Mouse (Mus musculus) lung, postnatal 0 days (tissue): ENCODE measurements around the gene Sema3b. TPM values are rescaled to one million over a fixed set of nuclear protein-coding genes. Genes with fewer than 3 reads are reported as not detected.

Experiments
- ATAC-seq: fragments of 200-750 bp; cut with Nextera tagmentation; 2 replicates; pipeline ENCODE4 v1.8.0; 2017; ENCODE audit warnings: moderate library complexity
- DNase-seq: peaks from one replicate; pipeline ENCODE4 v3.0.0-alpha.2; 2016; ENCODE audit warnings: low spot score
- H3K27ac ChIP-seq: fragments of 300-500 bp; sonication (generic); 2 replicates; pipeline ENCODE4 v1.5.1; 2014; ENCODE audit warnings: antibody characterized with exemption, mild to moderate bottlenecking, low read length, mixed read lengths
- H3K27me3 ChIP-seq: fragments of 300-500 bp; sonication (generic); replicated peaks from 2 replicates; pipeline ENCODE4 v1.6.1; 2014; ENCODE audit warnings: low read length, mixed read lengths; ENCODE audit not compliant: insufficient read depth
- H3K36me3 ChIP-seq: fragments of 300-500 bp; sonication (generic); 2 replicates; pipeline ENCODE4 v1.6.1; 2014; ENCODE audit warnings: low read length, mixed read lengths; ENCODE audit not compliant: insufficient read depth
- H3K4me1 ChIP-seq: fragments of 300-500 bp; sonication (generic); 2 replicates; pipeline ENCODE4 v1.6.1; 2014; ENCODE audit warnings: antibody characterized with exemption, low read depth, low read length, mixed read lengths; ENCODE audit not compliant: insufficient read depth
- H3K4me2 ChIP-seq: fragments of 300-500 bp; sonication (generic); replicated peaks from 2 replicates; pipeline ENCODE4 v1.6.1; 2014; ENCODE audit warnings: low read depth, mild to moderate bottlenecking, low read length, moderate library complexity, mixed read lengths
- H3K4me3 ChIP-seq: fragments of 300-500 bp; sonication (generic); 2 replicates; pipeline ENCODE4 v1.5.1; 2014; ENCODE audit warnings: low read depth, low read length
- H3K9ac ChIP-seq: fragments of 300-500 bp; sonication (generic); replicated peaks from 2 replicates; pipeline ENCODE4 v1.6.1; 2014; ENCODE audit warnings: low read depth, mild to moderate bottlenecking
- H3K9me3 ChIP-seq: fragments of 300-500 bp; sonication (generic); 2 replicates; pipeline ENCODE4 v1.6.1; 2016; ENCODE audit warnings: low read length, mixed read lengths
- CTCF ChIP-seq: IDR thresholded peaks from 2 replicates; pipeline ENCODE4 v1.5.1; 2016; ENCODE audit warnings: antibody characterized with exemption, mild to moderate bottlenecking
- EP300 ChIP-seq: IDR thresholded peaks from 2 replicates; pipeline ENCODE4 v1.6.1; 2016; ENCODE audit warnings: antibody characterized with exemption, mild to moderate bottlenecking, control low read depth
- WGBS: fragments of 180-500 bp; shearing (Covaris S2); extraction: QIAGEN DNeasy Blood & Tissue Kit; methylation state at CpG from one replicate; pipeline ENCODE4 v1.1.7; 2014; 5-methylcytosine and 5-hydroxymethylcytosine counted together
- polyA plus RNA-seq: library from polyadenylated mRNA; unstranded; fragments of >200 nt; fragmentation: Nextera tagmentation; extraction: Ambion mirVana; gene quantifications from 2 replicates; pipeline ENCODE4 v1.2.1, GENCODE M21; 2015

Sema3b gene
- polyA plus RNA-seq, 1 experiment from 2014 or later: 34.3 TPM

DNA sequence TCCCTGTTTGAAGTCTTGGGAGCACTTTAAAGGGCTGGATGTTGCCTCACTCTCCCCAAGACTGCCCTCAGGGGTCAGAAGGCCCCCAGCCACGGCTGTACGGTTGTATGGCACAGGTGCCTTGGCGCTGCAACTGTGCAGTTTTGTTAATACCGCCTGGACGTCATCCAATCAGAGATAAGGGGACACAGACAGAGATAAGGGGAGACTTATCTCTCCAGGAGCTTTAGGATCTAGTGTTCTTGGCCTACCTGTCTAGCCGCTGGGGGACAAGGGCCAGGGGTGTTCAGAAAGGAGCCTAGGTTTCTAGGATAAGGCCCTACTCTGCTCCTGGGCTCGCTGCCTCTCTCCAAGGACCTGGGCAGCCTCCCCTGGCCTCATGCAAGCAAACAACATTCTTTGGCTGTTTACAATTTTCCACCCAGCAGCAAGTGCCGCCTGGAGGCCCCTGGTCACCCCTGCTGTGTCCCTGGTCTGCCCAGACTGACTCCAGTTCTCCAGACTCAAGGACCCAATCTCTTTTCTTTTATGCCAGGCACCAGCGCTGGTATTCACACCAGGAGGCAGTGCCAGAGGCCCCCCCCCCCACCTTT, 1.3 kb downstream of the Sema3b start:
- Histone ChIP-seq H3K4me3 (no peak overlapping the region), H3K4me1 (peaks cover 15% of the 10 kb centered on the region), H3K9me3 (no peaks in the 10 kb centered on the region), H3K27me3 (no peaks in the 10 kb centered on the region), H3K36me3 (no peaks in the 10 kb centered on the region), H3K9ac (peak overlapping the region; percentile 26; the same call in 1 of the 2 replicates), H3K27ac (peak overlapping the region; percentile 91), H3K4me2 (peak overlapping the region; percentile 44)
- peak; percentile 8 for ATAC-seq
- WGBS: 38% methylated on average over 9 of the region's 9 CpGs
- no peak; the same call in 1 of the 2 replicates for TF ChIP-seq CTCF
- TF ChIP-seq EP300: peak; percentile 37; the same call in 1 of the 2 replicates
- peak; percentile 68 for DNase-seq

DNA sequence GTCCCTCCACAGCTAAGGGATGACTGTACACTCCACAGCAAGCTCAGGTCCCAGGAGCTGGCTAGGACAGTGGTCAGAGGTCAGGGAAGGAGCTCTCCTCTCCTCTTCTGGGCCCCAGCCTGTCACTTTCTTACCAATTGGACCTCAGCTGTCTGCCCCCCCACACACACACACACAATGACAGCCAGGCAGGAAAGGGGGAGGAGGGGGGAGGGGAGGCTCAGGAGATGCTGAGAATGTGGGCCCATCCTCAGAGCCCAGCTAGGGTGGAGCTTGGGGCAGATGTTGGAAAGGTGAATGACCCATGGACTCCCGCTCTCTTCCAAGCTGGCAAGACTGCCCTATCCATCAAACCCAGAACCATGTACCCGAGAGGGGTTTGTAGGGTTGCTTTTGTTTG, 2.0 kb downstream of the Sema3b start:
- Histone ChIP-seq H3K36me3 (no peaks in the 10 kb centered on the region), H3K27ac (peak overlapping the region; percentile 91), H3K27me3 (no peaks in the 10 kb centered on the region), H3K4me2 (peak overlapping the region; percentile 44), H3K4me3 (peak overlapping the region; percentile 19), H3K4me1 (peaks cover 15% of the 10 kb centered on the region), H3K9ac (0 out of 2 replicates have a peak overlapping the region, but pooled peaks have one; percentile 26), H3K9me3 (no peaks in the 10 kb centered on the region)
- ATAC-seq (no peak), DNase-seq (no peak)
- 63% methylated on average over 2 of the region's 2 CpGs for WGBS
- TF ChIP-seq EP300: no peak
- no peak for TF ChIP-seq CTCF

- Histone ChIP-seq H3K9me3 (no peaks in the 10 kb centered on the region), H3K27ac (peak overlapping the region; percentile 91), H3K27me3 (no peaks in the 10 kb centered on the region), H3K4me1 (peaks cover 10% of the 10 kb centered on the region), H3K4me3 (peak overlapping the region; percentile 19), H3K36me3 (no peaks in the 10 kb centered on the region), H3K9ac (0 out of 2 replicates have a peak overlapping the region, but pooled peaks have one; percentile 26), H3K4me2 (peak overlapping the region; percentile 44)
- ATAC-seq: peak; percentile 18; the same call in 1 of the 2 replicates
- TF ChIP-seq CTCF (no peak), EP300 (no peak)
- WGBS: 26% methylated on average over 9 of the region's 9 CpGs
- DNase-seq: no peak
These were observed 2.4 kb downstream of the Sema3b start for GRCm38 (mm10) chr9:107606591-107606990.

DNA sequence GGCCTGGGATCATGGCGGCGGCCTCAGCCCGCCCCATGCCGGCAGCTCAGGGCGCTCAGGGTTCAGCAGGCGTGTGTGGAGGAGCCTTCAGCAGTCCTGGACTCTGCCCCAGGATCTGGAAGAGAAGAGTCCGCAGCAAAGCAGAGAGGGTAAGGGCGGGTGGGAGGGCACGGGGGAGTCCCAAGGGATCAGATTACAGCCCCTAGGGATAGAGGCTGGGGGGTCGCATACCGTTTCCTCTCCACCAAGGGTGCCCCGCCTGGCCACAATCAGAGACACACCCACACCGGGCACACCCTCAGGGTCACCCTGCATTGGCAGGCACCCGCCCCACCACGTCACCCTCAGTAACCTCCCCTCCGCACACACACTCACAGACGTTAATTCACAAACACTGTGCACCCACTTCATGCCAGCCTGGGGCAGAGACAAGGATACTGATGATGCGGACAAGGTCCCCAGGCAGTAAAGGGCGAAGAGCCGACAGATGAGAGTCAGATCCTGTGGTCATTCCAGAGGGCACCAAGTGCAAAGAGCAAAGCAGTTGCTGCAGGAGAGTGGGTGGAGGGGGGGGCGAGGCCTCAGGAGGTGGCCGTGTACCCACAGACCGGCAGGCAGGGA, 3.9 kb downstream of the Sema3b start:
- peak overlapping the region; percentile 91; the same call in 1 of the 2 replicates for H3K27ac ChIP-seq
- H3K9ac ChIP-seq: 0 out of 2 replicates have a peak overlapping the region, but pooled peaks have one; percentile 12
- no peaks in the 10 kb centered on the region; the same call in 1 of the 2 replicates for H3K4me1 ChIP-seq
- no peaks in the 10 kb centered on the region for H3K36me3 ChIP-seq
- H3K9me3 ChIP-seq: no peaks in the 10 kb centered on the region
- no peaks in the 10 kb centered on the region for H3K27me3 ChIP-seq
- ATAC-seq (peak; percentile 58), DNase-seq (peak; percentile 84)
- H3K4me2 ChIP-seq: peak overlapping the region; percentile 41
- no peak for TF ChIP-seq CTCF
- no peak for TF ChIP-seq EP300
- WGBS: 30% methylated on average over 21 of the region's 23 CpGs
- no peak overlapping the region for H3K4me3 ChIP-seq

DNA sequence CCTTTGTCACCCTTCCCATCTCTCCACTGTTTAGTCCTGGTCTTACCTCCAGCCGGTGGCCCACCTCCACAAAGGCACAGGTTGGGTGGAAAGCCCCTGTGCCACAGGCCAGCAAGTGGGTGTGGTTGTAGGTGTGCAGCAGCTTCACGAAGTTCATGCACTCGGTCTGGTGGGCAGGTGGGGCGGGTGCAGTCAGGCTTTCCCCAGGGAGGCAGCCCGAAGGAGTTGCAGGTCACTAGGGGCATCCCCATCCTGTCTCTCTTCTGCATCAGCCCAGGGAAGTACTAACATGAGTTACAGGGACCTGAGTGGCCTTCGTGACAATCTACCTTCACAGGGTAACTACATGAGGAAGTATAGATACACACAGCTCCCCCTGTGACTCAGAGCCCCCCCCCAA, 5.8 kb downstream of the Sema3b start:
- TF ChIP-seq CTCF (no peak), EP300 (no peak)
- no peaks in the 10 kb centered on the region for H3K4me1 ChIP-seq
- H3K27ac ChIP-seq: no peak overlapping the region
- no peak overlapping the region for H3K9ac ChIP-seq
- WGBS: 75% methylated on average over 6 of the region's 6 CpGs
- no peak overlapping the region for H3K4me2 ChIP-seq
- no peak overlapping the region for H3K4me3 ChIP-seq
- H3K27me3 ChIP-seq: no peaks in the 10 kb centered on the region
- H3K36me3 ChIP-seq: no peaks in the 10 kb centered on the region
- ATAC-seq: no peak
- H3K9me3 ChIP-seq: no peaks in the 10 kb centered on the region
- no peak for DNase-seq

- no peak overlapping the region for H3K27ac ChIP-seq
- H3K36me3 ChIP-seq: no peaks in the 10 kb centered on the region
- H3K27me3 ChIP-seq: no peaks in the 10 kb centered on the region
- H3K4me2 ChIP-seq: no peak overlapping the region
- no peak overlapping the region for H3K9ac ChIP-seq
- ATAC-seq (peak; percentile 60), DNase-seq (peak; percentile 91)
- H3K4me3 ChIP-seq: no peak overlapping the region
- WGBS: 11% methylated on average over 10 of the region's 10 CpGs
- H3K9me3 ChIP-seq: no peaks in the 10 kb centered on the region
- TF ChIP-seq EP300 (no peak), CTCF (peak; percentile 99)
- H3K4me1 ChIP-seq: no peaks in the 10 kb centered on the region
These were observed 6.9 kb downstream of the Sema3b start for GRCm38 (mm10) chr9:107602068-107602648.
